Mouse (Mus musculus): ENCODE results near the gene Fcer1g.

Gene Fcer1g

GRCm38 (mm10) chr1:171216241-171216955 lies 17.8 kb downstream of the Fcer1g start:
- no peak for DNase-seq (ENCODE audit: low spot score in 2 of 2)

- no peak for DNase-seq (ENCODE audit: low spot score in 2 of 2)
These were observed 20.2 kb downstream of the Fcer1g start, which contains the start of gene Nr1i3 for GRCm38 (mm10) chr1:171213801-171214496. Gene Nr1i3, plus strand, starts transcription at chr1:171213970.

- no peak for DNase-seq (ENCODE audit: low spot score in 2 of 2)
These were observed 21.3 kb downstream of the Fcer1g start for GRCm38 (mm10) chr1:171212854-171213253.

- no peak for DNase-seq (ENCODE audit: low spot score in 2 of 2)
These were observed 24.8 kb downstream of the Fcer1g start for GRCm38 (mm10) chr1:171209409-171209808.

GRCm38 (mm10) chr1:171205704-171206493 lies 28.3 kb downstream of the Fcer1g start:
- DNase-seq (ENCODE audit: low spot score in 2 of 2), result no peak

GRCm38 (mm10) chr1:171204249-171204644 lies 29.9 kb downstream of the Fcer1g start:
- DNase-seq (ENCODE audit: low spot score in 2 of 2), result no peak

- DNase-seq (ENCODE audit: low spot score in 2 of 2), result no peak
These were observed 30.5 kb downstream of the Fcer1g start for GRCm38 (mm10) chr1:171203471-171204248.

GRCm38 (mm10) chr1:171200769-171201168 lies 33.4 kb downstream of the Fcer1g start:
- DNase-seq (ENCODE audit: low spot score in 2 of 2), result no peak

- no peak for DNase-seq (ENCODE audit: low spot score in 2 of 2)
These were observed 34.6 kb downstream of the Fcer1g start for GRCm38 (mm10) chr1:171199532-171199931.

GRCm38 (mm10) chr1:171195887-171196397 lies 38.2 kb downstream of the Fcer1g start, which contains the start of gene Pcp4l1:
Gene Pcp4l1, minus strand, starts transcription at chr1:171196268.
- peak; percentile 50 to 55 for DNase-seq (ENCODE audit: low spot score in 2 of 2)

- DNase-seq (ENCODE audit: low spot score in 2 of 2), result no peak
These were observed 38.9 kb downstream of the Fcer1g start for GRCm38 (mm10) chr1:171195046-171195822.

GRCm38 (mm10) chr1:171193911-171194830 lies 40.0 kb downstream of the Fcer1g start:
- DNase-seq (ENCODE audit: low spot score in 2 of 2), result no peak

GRCm38 (mm10) chr1:171193093-171193840 lies 40.9 kb downstream of the Fcer1g start:
- peak in 1 of 2 experiments; percentile 9 for DNase-seq (ENCODE audit: low spot score in 2 of 2)

GRCm38 (mm10) chr1:171192283-171192682 lies 41.9 kb downstream of the Fcer1g start:
- no peak for DNase-seq (ENCODE audit: low spot score in 2 of 2)

- DNase-seq (ENCODE audit: low spot score in 2 of 2), result no peak
These were observed 43.3 kb downstream of the Fcer1g start for GRCm38 (mm10) chr1:171190832-171191231.

- peak in 1 of 2 experiments; percentile 10 for DNase-seq (ENCODE audit: low spot score in 2 of 2)
These were observed 44.6 kb downstream of the Fcer1g start for GRCm38 (mm10) chr1:171189476-171190114.

- DNase-seq (ENCODE audit: low spot score in 2 of 2), result no peak
These were observed 45.1 kb downstream of the Fcer1g start for GRCm38 (mm10) chr1:171189046-171189445.

All from right cerebral cortex, adult 2 months (tissue).